Mouse (Mus musculus) myocyte (in vitro differentiated cells): ENCODE measurements around the gene Srpk1.

Source experiments
- CEBPB ChIP-seq: IDR thresholded peaks from 2 replicates; pipeline ENCODE4 v1.6.1; 2011; ENCODE audit warnings: mild to moderate bottlenecking, moderate library complexity; ENCODE audit not compliant: poor library complexity, insufficient read depth, severe bottlenecking
- E2F4 ChIP-seq: IDR thresholded peaks from one replicate; pipeline ENCODE4 v1.6.1; 2011; ENCODE audit warnings: mild to moderate bottlenecking, control low read depth, moderate library complexity; ENCODE audit not compliant: insufficient read depth
- MAX ChIP-seq: IDR thresholded peaks from one replicate; pipeline ENCODE4 v1.6.1; 2011; ENCODE audit warnings: low read depth, mild to moderate bottlenecking, control low read depth
- POLR2A ChIP-seq: IDR thresholded peaks from one replicate; pipeline ENCODE4 v1.6.1; 2011; ENCODE audit warnings: low read depth, mild to moderate bottlenecking, control low read depth, moderate library complexity; ENCODE audit not compliant: insufficient read length
- POLR2AphosphoS2 ChIP-seq: IDR thresholded peaks from one replicate; pipeline ENCODE4 v1.6.1; 2011; ENCODE audit warnings: low read depth, control low read depth; ENCODE audit not compliant: insufficient read length
- REST ChIP-seq: IDR thresholded peaks from one replicate; pipeline ENCODE4 v1.6.1; 2011; ENCODE audit warnings: mild to moderate bottlenecking, control low read depth, moderate library complexity; ENCODE audit not compliant: insufficient read depth, insufficient read length
- SRF ChIP-seq: IDR thresholded peaks from one replicate; pipeline ENCODE4 v1.6.1; 2011; ENCODE audit warnings: low read depth; ENCODE audit not compliant: control insufficient read depth, insufficient read length
- USF1 ChIP-seq: IDR thresholded peaks from one replicate; pipeline ENCODE4 v1.6.1; 2011; ENCODE audit warnings: low read depth, mild to moderate bottlenecking, control low read depth, moderate library complexity

DNA sequence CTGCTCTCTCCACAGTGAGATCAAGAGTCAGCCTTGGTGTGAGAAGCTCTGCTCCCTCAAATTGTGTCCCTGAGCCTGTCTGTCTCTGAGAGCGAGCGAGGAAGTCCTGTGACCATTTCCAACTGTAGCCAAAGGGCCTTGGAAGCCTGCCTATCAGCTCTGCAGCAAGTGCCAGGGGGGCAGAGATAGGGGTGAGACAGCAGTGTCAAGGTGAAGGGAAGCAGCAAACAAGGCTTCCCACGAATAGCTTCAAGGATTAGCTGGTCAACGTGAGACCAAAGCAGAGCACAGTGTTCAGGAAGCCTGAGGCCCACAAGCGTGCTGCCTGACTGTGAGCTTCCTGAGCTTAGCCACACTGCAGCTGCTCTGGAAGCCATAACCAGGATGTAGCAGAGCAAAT lies 31.0 kb downstream of the Srpk1 start:
- no peak for TF ChIP-seq USF1
- TF ChIP-seq POLR2A = no peak
- no peak for TF ChIP-seq MAX
- TF ChIP-seq CEBPB = no peak
- no peak for TF ChIP-seq REST
- TF ChIP-seq POLR2AphosphoS2 = no peak
- TF ChIP-seq E2F4 = no peak
- no peak for TF ChIP-seq SRF
